Mouse (Mus musculus): ENCODE results near the gene F11. TPM values are rescaled to one million over a fixed set of nuclear protein-coding genes. Genes with fewer than 3 reads are reported as not detected.

F11 gene
- polyA plus RNA-seq, 1 experiment from 2014 or later, result 0.26 TPM

- WGBS, result 21% methylated on average over 3 of the region's 3 CpGs
- H3K4me2 ChIP-seq, result no peak overlapping the region
- H3K36me3 ChIP-seq, result no peaks in the 10 kb centered on the region
- no peak overlapping the region for H3K4me3 ChIP-seq
- H3K4me1 ChIP-seq, result no peaks in the 10 kb centered on the region
- ATAC-seq (ENCODE audit: insufficient number of reproducible peaks, low FRiP score, low TSS enrichment, low read depth), result no peak
- H3K9ac ChIP-seq, result no peak overlapping the region
- no peaks in the 10 kb centered on the region for H3K9me3 ChIP-seq
- no peaks in the 10 kb centered on the region for H3K27me3 ChIP-seq
- no peak overlapping the region for H3K27ac ChIP-seq
These were observed 23.5 kb downstream of the F11 start for GRCm38 (mm10) chr8:45238282-45238681.

- WGBS, result 12% methylated on average over 14 of the region's 14 CpGs
These were observed 25.5 kb downstream of the F11 start for GRCm38 (mm10) chr8:45236164-45236912.

GRCm38 (mm10) chr8:45235228-45235627 lies 26.6 kb downstream of the F11 start:
- Histone ChIP-seq H3K9ac (no peak overlapping the region), H3K4me1 (no peaks in the 10 kb centered on the region), H3K4me2 (no peak overlapping the region), H3K36me3 (no peaks in the 10 kb centered on the region), H3K27me3 (no peaks in the 10 kb centered on the region), H3K27ac (no peak overlapping the region), H3K4me3 (no peak overlapping the region), H3K9me3 (no peaks in the 10 kb centered on the region)
- 79% methylated on average over 6 of the region's 6 CpGs for WGBS
- no peak for ATAC-seq (ENCODE audit: insufficient number of reproducible peaks, low FRiP score, low TSS enrichment, low read depth)

More at GRCm38 (mm10) chr8:45236164-45236912, 25.5 kb downstream of the F11 start:
- Histone ChIP-seq H3K27me3 (no peaks in the 10 kb centered on the region), H3K4me1 (no peaks in the 10 kb centered on the region), H3K4me2 (peak overlapping the region; percentile 43), H3K9me3 (no peaks in the 10 kb centered on the region), H3K4me3 (0 out of 2 replicates have a peak overlapping the region, but pooled peaks have one; percentile 8), H3K36me3 (no peaks in the 10 kb centered on the region), H3K27ac (no peak overlapping the region), H3K9ac (no peak overlapping the region)
- no peak for ATAC-seq (ENCODE audit: insufficient number of reproducible peaks, low FRiP score, low TSS enrichment, low read depth)

- H3K27ac ChIP-seq, result no peak overlapping the region
- WGBS, result 58% methylated on average over 3 of the region's 3 CpGs
- no peak for ATAC-seq (ENCODE audit: insufficient number of reproducible peaks, low FRiP score, low TSS enrichment, low read depth)
- no peak overlapping the region for H3K4me3 ChIP-seq
- H3K9ac ChIP-seq, result no peak overlapping the region
- no peaks in the 10 kb centered on the region for H3K4me1 ChIP-seq
- H3K4me2 ChIP-seq, result no peak overlapping the region
- H3K9me3 ChIP-seq, result no peaks in the 10 kb centered on the region
- no peaks in the 10 kb centered on the region for H3K36me3 ChIP-seq
- H3K27me3 ChIP-seq, result no peaks in the 10 kb centered on the region
These were observed 28.6 kb downstream of the F11 start for GRCm38 (mm10) chr8:45233256-45233655.

- H3K27ac ChIP-seq, result no peak overlapping the region
- no peak overlapping the region for H3K9ac ChIP-seq
- H3K4me2 ChIP-seq, result no peak overlapping the region
- 45% methylated on average over 6 of the region's 6 CpGs for WGBS
- no peaks in the 10 kb centered on the region for H3K27me3 ChIP-seq
- H3K9me3 ChIP-seq, result no peaks in the 10 kb centered on the region
- ATAC-seq (ENCODE audit: insufficient number of reproducible peaks, low FRiP score, low TSS enrichment, low read depth), result no peak
- H3K4me3 ChIP-seq, result no peak overlapping the region
- H3K4me1 ChIP-seq, result no peaks in the 10 kb centered on the region
- no peaks in the 10 kb centered on the region for H3K36me3 ChIP-seq
These were observed 59.4 kb downstream of the F11 start for GRCm38 (mm10) chr8:45202476-45202875.

- no peak for ATAC-seq (ENCODE audit: insufficient number of reproducible peaks, low FRiP score, low TSS enrichment, low read depth)
- Histone ChIP-seq H3K27ac (no peak overlapping the region), H3K9me3 (no peaks in the 10 kb centered on the region), H3K36me3 (no peaks in the 10 kb centered on the region), H3K4me2 (no peak overlapping the region), H3K9ac (no peak overlapping the region), H3K27me3 (no peaks in the 10 kb centered on the region), H3K4me1 (no peaks in the 10 kb centered on the region), H3K4me3 (no peak overlapping the region)
- 66% methylated on average over 5 of the region's 5 CpGs for WGBS
These were observed 60.2 kb downstream of the F11 start for GRCm38 (mm10) chr8:45201605-45202004.

- ATAC-seq (ENCODE audit: insufficient number of reproducible peaks, low FRiP score, low TSS enrichment, low read depth), result no peak
- no peak overlapping the region for H3K27ac ChIP-seq
These were observed 64.5 kb downstream of the F11 start for GRCm38 (mm10) chr8:45197294-45197693.

GRCm38 (mm10) chr8:45195954-45196526 lies 65.8 kb downstream of the F11 start:
- no peaks in the 10 kb centered on the region for H3K27me3 ChIP-seq
- no peak overlapping the region for H3K27ac ChIP-seq
- no peak overlapping the region for H3K4me3 ChIP-seq
- no peaks in the 10 kb centered on the region for H3K36me3 ChIP-seq
- WGBS, result 81% methylated on average over 8 of the region's 8 CpGs
- ATAC-seq (ENCODE audit: insufficient number of reproducible peaks, low FRiP score, low TSS enrichment, low read depth), result no peak
- H3K9me3 ChIP-seq, result no peaks in the 10 kb centered on the region
- no peaks in the 10 kb centered on the region for H3K4me1 ChIP-seq
- H3K4me2 ChIP-seq, result no peak overlapping the region
- no peak overlapping the region for H3K9ac ChIP-seq

More at GRCm38 (mm10) chr8:45197294-45197693, 64.5 kb downstream of the F11 start:
- 86% methylated on average over 5 of the region's 5 CpGs for WGBS
- H3K4me2 ChIP-seq, result no peak overlapping the region
- no peaks in the 10 kb centered on the region for H3K4me1 ChIP-seq
- H3K27me3 ChIP-seq, result no peaks in the 10 kb centered on the region
- H3K9me3 ChIP-seq, result no peaks in the 10 kb centered on the region
- no peak overlapping the region for H3K9ac ChIP-seq
- no peaks in the 10 kb centered on the region for H3K36me3 ChIP-seq
- no peak overlapping the region for H3K4me3 ChIP-seq

Other genes with a start within 250 kb of the F11 start
- gene Mtnr1a, start 192.9 kb downstream of the F11 start, polyA plus RNA-seq (2015; fragmentation: Nextera tagmentation; extraction: Ambion mirVana), result 0.24 TPM in 1 of 2 replicates, not detected in the other
- not detected in 2 replicates for gene Klkb1, start 32.8 kb upstream of the F11 start, polyA plus RNA-seq (2015; fragmentation: Nextera tagmentation; extraction: Ambion mirVana)
- gene Gm45753, start 46.4 kb upstream of the F11 start, polyA plus RNA-seq (2015; fragmentation: Nextera tagmentation; extraction: Ambion mirVana), result 0.08 TPM in 1 of 2 replicates, not detected in the other
- 1.2 and 1.3 TPM in 2 replicates for gene Cyp4v3, start 71.2 kb upstream of the F11 start, polyA plus RNA-seq (2015; fragmentation: Nextera tagmentation; extraction: Ambion mirVana)
- gene Fam149a, start 120.3 kb upstream of the F11 start, polyA plus RNA-seq (2015; fragmentation: Nextera tagmentation; extraction: Ambion mirVana), result 11.5 and 11.8 TPM in 2 replicates
- 1.0 and 1.2 TPM in 2 replicates for gene Tlr3, start 149.0 kb upstream of the F11 start, polyA plus RNA-seq (2015; fragmentation: Nextera tagmentation; extraction: Ambion mirVana)
- 34.9 and 40.6 TPM in 2 replicates for gene Sorbs2, start 245.8 kb upstream of the F11 start, polyA plus RNA-seq (2015; fragmentation: Nextera tagmentation; extraction: Ambion mirVana)

Data from limb, embryonic 15.5 days (tissue).